Mouse (Mus musculus) heart, embryonic 10.5 days (tissue): ENCODE data around the gene Vdr. TPM values are rescaled to one million over a fixed set of nuclear protein-coding genes. Genes with fewer than 3 reads are reported as not detected.
"Not testable (repeated sequence)": the region's sequence is repeated elsewhere in the genome, so short reads cannot be mapped to it uniquely, and the experiment has no call there.

Source experiments
- DNase-seq: peaks from one replicate; pipeline ENCODE4 v3.0.0-alpha.2; 2017; ENCODE audit warnings: low spot score
- H3K27ac ChIP-seq: fragments of 300-500 bp; sonication (generic); 2 replicates; pipeline ENCODE4 v1.5.1; 2016; ENCODE audit warnings: mild to moderate bottlenecking
- H3K27me3 ChIP-seq: fragments of 300-500 bp; sonication (generic); 2 replicates; pipeline ENCODE4 v1.6.1; 2016; ENCODE audit warnings: mild to moderate bottlenecking; ENCODE audit not compliant: poor library complexity, insufficient read depth, severe bottlenecking
- H3K36me3 ChIP-seq: fragments of 300-500 bp; sonication (generic); 2 replicates; pipeline ENCODE4 v1.6.1; 2016; ENCODE audit warnings: mild to moderate bottlenecking, moderate library complexity
- H3K4me1 ChIP-seq: fragments of 300-500 bp; sonication (generic); 2 replicates; pipeline ENCODE4 v1.6.1; 2016; ENCODE audit warnings: mild to moderate bottlenecking
- H3K4me3 ChIP-seq: fragments of 300-500 bp; sonication (generic); 2 replicates; pipeline ENCODE4 v1.5.1; 2016; ENCODE audit warnings: mild to moderate bottlenecking, moderate library complexity
- H3K9me3 ChIP-seq: fragments of 300-500 bp; sonication (generic); 2 replicates; pipeline ENCODE4 v1.6.1; 2016; ENCODE audit warnings: mild to moderate bottlenecking, moderate library complexity
- WGBS: fragments of 180-500 bp; shearing (Covaris S2); methylation state at CpG from one replicate; pipeline ENCODE4 v1.1.7; 2016; 5-methylcytosine and 5-hydroxymethylcytosine counted together
- polyA plus RNA-seq: library from polyadenylated mRNA; unstranded; fragments of >200 nt; fragmentation: Nextera tagmentation; extraction: Ambion mirVana; gene quantifications from 2 replicates; pipeline ENCODE4 v1.2.1, GENCODE M21; 2016

Gene Vdr
- polyA plus RNA-seq, 1 experiment from 2014 or later, result 0.77 TPM

GRCm38 (mm10) chr15:97892506-97892905 is 17.9 kb downstream of the Vdr start:
- no peak overlapping the region for H3K27ac ChIP-seq
- 32% methylated on average over 8 of the region's 8 CpGs for WGBS
- no peak overlapping the region for H3K4me3 ChIP-seq
- peaks cover 41% of the 10 kb centered on the region for H3K4me1 ChIP-seq
- H3K36me3 ChIP-seq, result no peaks in the 10 kb centered on the region
- H3K27me3 ChIP-seq, result peaks cover 34% of the 10 kb centered on the region
- H3K9me3 ChIP-seq, result no peaks in the 10 kb centered on the region
- no peak for DNase-seq

- H3K27me3 ChIP-seq, result peaks cover 28% of the 10 kb centered on the region
- H3K9me3 ChIP-seq, result no peaks in the 10 kb centered on the region
- peaks cover 28% of the 10 kb centered on the region for H3K4me1 ChIP-seq
- 88% methylated on average over 10 of the region's 10 CpGs for WGBS
- H3K27ac ChIP-seq, result no peak overlapping the region
- H3K4me3 ChIP-seq, result no peak overlapping the region
- DNase-seq, result no peak
- no peaks in the 10 kb centered on the region for H3K36me3 ChIP-seq
Measured at GRCm38 (mm10) chr15:97890450-97890849, 20.0 kb downstream of the Vdr start.

- H3K4me1 ChIP-seq, result peaks cover 26% of the 10 kb centered on the region
- no peaks in the 10 kb centered on the region for H3K9me3 ChIP-seq
- H3K36me3 ChIP-seq, result no peaks in the 10 kb centered on the region
- WGBS, result 62% methylated on average over 11 of the region's 11 CpGs
- no peak for DNase-seq
- H3K27ac ChIP-seq, result no peak overlapping the region
- peaks cover 28% of the 10 kb centered on the region for H3K27me3 ChIP-seq
- H3K4me3 ChIP-seq, result no peak overlapping the region
Measured at GRCm38 (mm10) chr15:97890017-97890416, 20.4 kb downstream of the Vdr start.

- no peak for DNase-seq
- H3K27me3 ChIP-seq, result peaks cover 15% of the 10 kb centered on the region
- H3K36me3 ChIP-seq, result no peaks in the 10 kb centered on the region
- H3K9me3 ChIP-seq, result no peaks in the 10 kb centered on the region
- 80% methylated on average over 10 of the region's 10 CpGs for WGBS
- H3K27ac ChIP-seq, result no peak overlapping the region
- H3K4me1 ChIP-seq, result peaks cover 17% of the 10 kb centered on the region
- no peak overlapping the region for H3K4me3 ChIP-seq
Measured at GRCm38 (mm10) chr15:97887541-97888016, 22.9 kb downstream of the Vdr start.

- H3K4me3 ChIP-seq, result no peak overlapping the region
- DNase-seq, result no peak
- H3K36me3 ChIP-seq, result no peaks in the 10 kb centered on the region
- no peaks in the 10 kb centered on the region for H3K9me3 ChIP-seq
- peaks cover 7% of the 10 kb centered on the region; the same call in 1 of the 2 replicates for H3K27me3 ChIP-seq
- no peak overlapping the region for H3K27ac ChIP-seq
- WGBS, result 88% methylated on average over 8 of the region's 8 CpGs
- H3K4me1 ChIP-seq, result peaks cover 14% of the 10 kb centered on the region
Measured at GRCm38 (mm10) chr15:97881423-97881822, 29.0 kb downstream of the Vdr start.

- H3K4me1 ChIP-seq, result peaks cover 14% of the 10 kb centered on the region
- no peaks in the 10 kb centered on the region for H3K36me3 ChIP-seq
- no peak overlapping the region for H3K27ac ChIP-seq
- H3K27me3 ChIP-seq, result peaks cover 12% of the 10 kb centered on the region; the same call in 1 of the 2 replicates
- no peak overlapping the region for H3K4me3 ChIP-seq
- no peaks in the 10 kb centered on the region for H3K9me3 ChIP-seq
- no peak for DNase-seq
- 82% methylated on average over 9 of the region's 9 CpGs for WGBS
Measured at GRCm38 (mm10) chr15:97880441-97880840, 30.0 kb downstream of the Vdr start.

- no peak for DNase-seq
- no peaks in the 10 kb centered on the region for H3K9me3 ChIP-seq
- H3K4me1 ChIP-seq, result peaks cover 14% of the 10 kb centered on the region
- 43% methylated on average over 7 of the region's 7 CpGs for WGBS
- no peaks in the 10 kb centered on the region for H3K36me3 ChIP-seq
- no peak overlapping the region for H3K4me3 ChIP-seq
- H3K27me3 ChIP-seq, result peaks cover 22% of the 10 kb centered on the region; the same call in 1 of the 2 replicates
- H3K27ac ChIP-seq, result peak overlapping the region; percentile 66
Measured at GRCm38 (mm10) chr15:97878696-97879328, 31.6 kb downstream of the Vdr start.

GRCm38 (mm10) chr15:97875784-97876183 is 34.6 kb downstream of the Vdr start:
- H3K4me3 ChIP-seq, result no peak overlapping the region
- WGBS, result 82% methylated on average over 8 of the region's 8 CpGs
- no peak overlapping the region for H3K27ac ChIP-seq
- H3K36me3 ChIP-seq, result no peaks in the 10 kb centered on the region
- DNase-seq, result no peak
- H3K9me3 ChIP-seq, result no peaks in the 10 kb centered on the region
- peaks cover 37% of the 10 kb centered on the region; the same call in 1 of the 2 replicates for H3K27me3 ChIP-seq
- H3K4me1 ChIP-seq, result peaks cover 22% of the 10 kb centered on the region

- DNase-seq, result no peak
- WGBS, result 69% methylated on average over 9 of the region's 9 CpGs
Measured at GRCm38 (mm10) chr15:97873717-97874116, 36.7 kb downstream of the Vdr start.

GRCm38 (mm10) chr15:97872161-97872560 is 38.3 kb downstream of the Vdr start:
- Histone ChIP-seq H3K9me3 (no peaks in the 10 kb centered on the region), H3K36me3 (no peaks in the 10 kb centered on the region), H3K4me3 (no peak overlapping the region), H3K4me1 (0 out of 2 replicates have a peak, but pooled peaks cover 13% of the 10 kb centered on the region), H3K27ac (no peak overlapping the region), H3K27me3 (peaks cover 52% of the 10 kb centered on the region)
- DNase-seq, result no peak
- WGBS, result 90% methylated on average over 8 of the region's 8 CpGs

More at GRCm38 (mm10) chr15:97873717-97874116, 36.7 kb downstream of the Vdr start:
- Histone ChIP-seq H3K36me3 (no peaks in the 10 kb centered on the region), H3K9me3 (no peaks in the 10 kb centered on the region), H3K4me3 (no peak overlapping the region), H3K27ac (no peak overlapping the region), H3K27me3 (peaks cover 49% of the 10 kb centered on the region), H3K4me1 (peaks cover 18% of the 10 kb centered on the region)

- no peak overlapping the region for H3K4me3 ChIP-seq
- H3K9me3 ChIP-seq, result 0 out of 2 replicates have a peak, but pooled peaks cover 6% of the 10 kb centered on the region
- H3K36me3 ChIP-seq, result peaks cover 4% of the 10 kb centered on the region; the same call in 1 of the 2 replicates
- no peak for DNase-seq
- no peak overlapping the region for H3K27ac ChIP-seq
- H3K4me1 ChIP-seq, result 0 out of 2 replicates have a peak, but pooled peaks cover 13% of the 10 kb centered on the region
- WGBS, result 77% methylated on average over 19 of the region's 19 CpGs
- peaks cover 47% of the 10 kb centered on the region for H3K27me3 ChIP-seq
Measured at GRCm38 (mm10) chr15:97871055-97872030, 39.1 kb downstream of the Vdr start.

- DNase-seq, H3K27ac ChIP-seq, H3K9me3 ChIP-seq, H3K36me3 ChIP-seq, H3K4me3 ChIP-seq: not testable (repeated sequence)
- H3K27me3 ChIP-seq, result peaks cover 40% of the 10 kb centered on the region
- WGBS, result 74% methylated on average over 4 of the region's 4 CpGs
- peaks cover 16% of the 10 kb centered on the region for H3K4me1 ChIP-seq
Measured at GRCm38 (mm10) chr15:97870116-97870515, 40.3 kb downstream of the Vdr start.

- Histone ChIP-seq H3K36me3 (peaks cover 4% of the 10 kb centered on the region; the same call in 1 of the 2 replicates), H3K27ac (no peak overlapping the region), H3K27me3 (peaks cover 32% of the 10 kb centered on the region), H3K4me3 (no peak overlapping the region), H3K4me1 (peaks cover 27% of the 10 kb centered on the region), H3K9me3 (0 out of 2 replicates have a peak, but pooled peaks cover 6% of the 10 kb centered on the region)
- no peak for DNase-seq
- 90% methylated on average over 6 of the region's 6 CpGs for WGBS
Measured at GRCm38 (mm10) chr15:97868985-97869384, 41.4 kb downstream of the Vdr start.
